Mouse (Mus musculus) CH12.LX (cell line): ENCODE data around the gene Tnni1.

Source experiments
- CTCF ChIP-seq, 2 experiments: IDR thresholded peaks in 1 of 2; conservative IDR thresholded peaks in 1 of 2; 2 replicates each; pipeline ENCODE4 v1.5.1; 2011 to 2012; ENCODE audit warnings: low read depth in 2 of 2, low read length in 2 of 2, improper control_type of control experiment in 1 of 2, inconsistent platforms in 1 of 2, mild to moderate bottlenecking in 1 of 2, moderate library complexity in 1 of 2
- MAFK ChIP-seq: IDR thresholded peaks from 2 replicates; pipeline ENCODE4 v1.6.1; 2011; ENCODE audit warnings: low read length, improper control_type of control experiment; ENCODE audit not compliant: insufficient replicate concordance
- MXI1 ChIP-seq: IDR thresholded peaks from 2 replicates; pipeline ENCODE4 v1.6.1; 2011; ENCODE audit warnings: mild to moderate bottlenecking, low read depth, low read length, improper control_type of control experiment
- POLR2AphosphoS2 ChIP-seq: IDR thresholded peaks from 2 replicates; pipeline ENCODE4 v1.6.1; 2011; ENCODE audit warnings: low read depth, low read length, improper control_type of control experiment
- RAD21 ChIP-seq: IDR thresholded peaks from 2 replicates; pipeline ENCODE4 v1.6.1; 2011; ENCODE audit warnings: low read depth, mild to moderate bottlenecking, low read length, improper control_type of control experiment, moderate library complexity
- RCOR1 ChIP-seq: conservative IDR thresholded peaks from 2 replicates; pipeline ENCODE4 v1.6.1; 2012; ENCODE audit warnings: low read depth, mild to moderate bottlenecking, inconsistent platforms, low read length, improper control_type of control experiment
- TBP ChIP-seq: conservative IDR thresholded peaks from 2 replicates; pipeline ENCODE4 v1.6.1; 2011; ENCODE audit warnings: low read depth, low read length, improper control_type of control experiment

DNA sequence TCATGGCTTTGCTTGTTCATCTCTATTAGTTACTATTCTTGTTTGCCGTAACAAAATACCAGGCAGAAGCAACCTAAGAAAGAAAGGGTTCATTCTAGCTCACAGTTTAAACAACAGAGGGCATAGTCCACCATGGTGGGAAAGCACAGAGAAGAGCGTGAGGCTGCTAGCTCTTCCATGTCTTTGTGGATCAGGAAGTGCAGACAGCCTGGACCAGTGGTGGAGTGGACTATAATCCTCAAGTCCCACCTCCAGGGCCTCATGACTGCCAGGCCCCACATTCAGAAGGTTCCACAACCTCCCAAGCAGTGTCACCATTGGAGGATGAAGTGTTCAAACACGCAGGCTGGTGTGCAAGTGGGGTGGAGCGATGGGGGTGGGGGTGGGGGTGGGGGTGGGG lies 74.0 kb downstream of the Tnni1 start:
- TF ChIP-seq CTCF (conservative IDR thresholded peaks at IDR 0.05 in 1 of 2, IDR thresholded peaks at IDR 0.05 in 1 of 2; ENCODE audit: low read depth in 2 of 2, low read length in 2 of 2) (no peak), MAFK (no peak), RCOR1 (no peak), POLR2AphosphoS2 (no peak), MXI1 (no peak), RAD21 (no peak), TBP (no peak)
